Mouse (Mus musculus) brain, adult 2 months (tissue): ENCODE measurements around the gene Csdc2.
"Not testable (repeated sequence)": the region's sequence is repeated elsewhere in the genome, so short reads cannot be mapped to it uniquely, and the experiment has no call there.

Experiments used
- DNase-seq: peaks from one replicate; pipeline ENCODE4 v3.0.0; 2011; ENCODE audit warnings: low read depth, low spot score

The Csdc2 gene

DNA sequence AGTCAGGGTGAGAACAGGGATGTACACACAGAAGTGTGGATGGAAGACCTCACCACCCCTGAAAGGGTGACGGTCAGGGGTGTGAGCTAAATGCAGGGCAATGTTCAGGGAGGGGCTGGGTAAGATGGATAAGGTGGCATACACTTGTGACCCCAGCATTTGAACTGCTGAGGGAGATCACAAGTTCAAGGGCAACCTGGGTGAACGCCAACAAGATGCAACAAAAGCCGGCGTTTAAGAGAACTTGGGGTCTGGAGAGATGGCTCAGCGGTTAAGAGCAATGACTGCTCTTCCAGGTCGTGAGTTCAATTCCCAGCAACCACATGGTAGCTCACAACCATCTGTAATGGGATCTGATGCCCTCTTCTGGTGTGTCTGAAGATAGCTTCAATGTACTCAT lies 18.2 kb downstream of the Csdc2 start:
- no peak for DNase-seq

DNA sequence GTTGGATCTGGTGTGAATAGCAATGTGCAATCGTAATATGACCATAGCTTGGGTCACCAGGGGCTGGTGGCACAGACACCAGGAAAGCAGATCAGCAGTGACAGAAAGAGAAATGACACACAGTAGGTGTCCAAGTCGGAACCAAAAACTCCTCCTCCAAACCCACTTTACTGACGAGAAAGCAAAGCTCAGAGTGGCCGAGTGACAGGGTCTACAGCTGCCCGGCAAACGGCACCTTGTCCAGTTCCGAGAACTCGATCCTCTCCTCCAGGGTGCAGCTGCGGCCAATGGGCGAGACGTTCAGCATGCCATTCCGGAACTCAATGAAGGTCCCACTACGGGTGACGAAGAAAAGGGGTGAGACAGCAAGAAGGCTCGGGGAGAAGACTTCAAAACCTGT lies 18.9 kb downstream of the Csdc2 start:
- no peak for DNase-seq

DNA sequence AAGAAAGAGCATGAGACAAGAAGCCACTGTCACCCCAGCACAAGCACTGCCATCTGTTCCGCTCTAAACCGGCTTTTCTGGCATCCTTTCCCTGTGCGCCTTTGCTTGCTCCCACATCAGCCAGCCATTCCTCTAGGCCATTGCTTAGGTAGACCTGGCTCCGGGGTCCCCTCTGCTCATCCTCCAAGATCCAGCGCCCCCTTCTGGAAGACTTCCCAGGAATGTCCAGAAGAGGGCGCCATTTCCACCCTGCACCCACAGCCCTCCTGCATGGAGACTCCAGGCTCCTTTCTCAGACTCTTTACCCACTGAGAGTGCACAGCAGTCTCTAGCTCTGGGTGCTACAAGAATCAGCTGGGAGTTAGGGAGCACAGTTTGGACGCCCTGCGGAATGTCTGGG lies 19.9 kb downstream of the Csdc2 start:
- DNase-seq: peak; percentile 78

DNA sequence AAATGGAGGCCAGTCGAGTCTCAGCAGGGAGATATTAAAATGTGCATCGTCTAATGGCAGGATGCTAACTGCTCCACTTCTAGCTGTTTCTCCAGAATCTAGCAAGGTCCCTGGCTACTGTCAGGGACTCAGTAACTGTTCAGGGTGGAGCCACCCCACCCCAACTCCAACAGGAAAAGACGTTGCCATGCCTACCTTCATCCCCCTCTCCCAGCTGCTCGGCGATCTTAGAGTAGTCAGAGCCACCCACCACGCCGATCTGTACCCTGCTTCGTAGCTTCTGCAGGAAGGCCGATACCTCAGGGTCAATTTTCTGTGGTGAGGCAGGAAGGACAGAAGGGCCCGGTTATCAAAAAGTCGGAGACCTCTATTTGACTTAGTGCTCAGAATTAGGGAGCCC lies 21.0 kb downstream of the Csdc2 start:
- peak; percentile 77 for DNase-seq

DNA sequence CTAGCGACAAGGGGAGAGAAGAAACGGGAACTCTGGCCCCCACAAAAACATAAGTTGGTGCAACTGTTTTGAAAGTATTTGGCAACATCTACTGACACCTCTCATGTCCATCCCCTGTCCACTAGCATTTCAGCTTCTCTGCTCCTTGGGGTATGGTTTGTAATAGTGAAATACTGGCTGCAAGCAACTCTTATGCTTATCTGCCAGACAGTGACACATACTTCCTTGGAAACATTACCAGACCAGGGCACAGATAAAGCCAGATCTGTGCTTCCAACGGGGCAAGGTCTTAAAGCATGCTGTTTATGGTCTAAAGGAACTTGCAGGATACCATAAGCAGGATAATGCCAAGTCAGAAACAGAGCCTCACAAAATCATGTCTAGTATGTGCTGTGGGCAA lies 22.3 kb downstream of the Csdc2 start:
- no peak for DNase-seq

DNA sequence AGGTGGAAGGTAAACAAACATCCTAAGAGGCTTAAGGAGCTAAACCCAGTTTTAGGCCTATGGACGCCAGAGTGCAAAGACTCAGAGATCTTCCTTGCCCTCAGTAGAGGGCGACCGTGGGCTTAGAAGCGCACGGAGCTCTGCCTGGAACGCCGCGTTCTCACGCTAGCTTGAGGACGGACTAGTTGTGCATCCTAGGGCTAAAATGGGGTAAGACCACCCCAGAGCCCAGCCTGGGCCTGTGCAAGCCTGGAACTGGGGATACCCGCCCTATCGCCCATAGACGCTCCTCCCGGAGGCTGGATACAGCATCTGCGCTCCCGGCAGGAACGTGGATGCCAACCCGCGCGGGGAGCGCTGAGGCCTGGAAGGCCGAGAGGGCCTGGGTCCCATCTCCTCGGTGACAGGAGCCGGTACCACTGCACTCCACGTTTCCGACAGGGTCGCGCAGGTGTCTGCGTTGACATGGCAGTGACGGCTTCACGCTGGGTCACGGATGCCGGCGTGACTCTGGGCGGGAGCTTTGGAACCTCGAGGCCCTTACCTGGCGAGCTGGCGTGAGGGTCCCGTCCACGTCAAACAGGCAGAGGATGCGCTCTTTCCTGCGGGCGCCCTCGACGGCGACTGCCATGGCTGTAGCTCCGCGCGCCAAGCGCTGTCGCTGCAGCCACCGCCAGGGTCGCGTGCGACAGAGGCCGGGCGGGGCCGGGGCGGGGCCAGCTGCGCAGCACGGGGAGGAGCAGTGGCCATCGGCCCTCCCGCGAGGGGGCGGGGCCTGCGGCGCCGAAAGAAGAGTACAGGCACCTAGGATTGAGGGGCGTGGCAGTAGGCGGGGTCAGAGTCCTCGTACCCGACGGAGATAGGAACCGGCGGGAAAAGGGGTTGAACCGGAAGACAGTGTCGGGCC lies 23.9 kb downstream of the Csdc2 start, which contains the start of gene Pmm1:
Pmm1 (minus strand) TSS at position 760 of the 907 bp plus-strand sequence.
- peak; percentile 99 for DNase-seq

DNA sequence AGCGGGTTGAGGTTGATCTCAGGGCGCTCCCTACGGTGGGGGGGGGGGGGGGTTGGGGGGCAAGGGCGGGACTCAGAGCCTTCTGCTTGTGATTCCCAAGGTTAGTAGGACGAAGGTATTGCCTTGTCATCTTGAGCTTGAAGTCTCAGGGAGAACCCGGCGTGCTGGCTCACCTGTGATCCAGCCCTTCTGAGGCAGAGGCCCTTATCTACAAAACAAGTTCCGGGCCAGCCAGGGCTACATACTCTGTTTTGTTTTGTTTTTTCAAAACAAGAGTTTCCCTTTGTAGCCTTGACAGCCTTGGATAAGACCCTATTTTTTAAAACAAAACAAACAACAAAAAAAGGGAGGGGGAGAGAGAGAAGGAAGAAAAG lies 24.5 kb downstream of the Csdc2 start:
- no peak for DNase-seq

DNA sequence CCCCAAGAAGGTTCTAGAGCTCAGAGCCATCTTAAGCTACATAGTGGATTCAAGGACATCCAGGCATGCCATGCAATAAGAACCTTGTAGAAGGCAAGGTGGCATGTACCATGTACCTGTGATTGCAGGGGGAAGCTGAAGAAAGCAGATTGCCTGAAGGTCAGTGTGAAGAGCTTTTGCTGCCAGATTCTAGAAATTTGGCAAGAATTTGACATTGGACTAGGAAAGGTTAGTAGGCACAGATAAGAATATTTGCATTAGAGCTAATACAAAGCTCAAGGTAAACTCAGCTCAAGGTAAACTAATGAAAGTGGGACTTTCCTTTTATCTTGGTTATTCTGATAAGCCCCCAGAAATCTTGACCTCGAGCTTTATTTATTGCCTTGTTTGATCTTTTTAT lies 27.7 kb downstream of the Csdc2 start:
- no peak for DNase-seq

DNA sequence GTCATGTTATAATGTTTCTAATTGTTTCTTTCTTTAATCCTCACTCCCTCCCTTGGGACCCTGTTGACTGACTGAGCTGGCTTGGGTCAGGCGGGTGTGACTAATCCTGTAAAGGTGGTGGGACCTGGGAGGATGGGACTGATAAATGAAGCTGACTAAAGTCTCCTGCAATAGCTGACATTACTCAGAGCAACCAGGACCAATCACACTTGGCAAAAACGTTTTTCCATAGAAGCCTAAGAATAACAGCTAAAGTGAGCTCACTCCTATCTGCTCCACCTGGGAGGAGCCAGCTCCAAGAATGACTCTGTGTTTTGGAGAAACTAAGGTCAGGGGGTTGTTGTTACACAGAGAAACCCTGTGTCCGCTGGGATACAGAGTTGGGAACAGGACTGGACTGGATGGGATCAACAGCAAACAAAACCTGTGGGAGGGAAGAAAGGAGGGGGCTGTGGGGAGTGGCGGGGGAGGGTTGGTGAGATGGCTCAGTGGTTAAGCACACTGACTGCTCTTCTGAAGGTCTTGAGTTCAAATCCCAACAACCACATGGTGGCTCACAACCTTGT lies 28.5 kb downstream of the Csdc2 start:
- DNase-seq: no peak

DNA sequence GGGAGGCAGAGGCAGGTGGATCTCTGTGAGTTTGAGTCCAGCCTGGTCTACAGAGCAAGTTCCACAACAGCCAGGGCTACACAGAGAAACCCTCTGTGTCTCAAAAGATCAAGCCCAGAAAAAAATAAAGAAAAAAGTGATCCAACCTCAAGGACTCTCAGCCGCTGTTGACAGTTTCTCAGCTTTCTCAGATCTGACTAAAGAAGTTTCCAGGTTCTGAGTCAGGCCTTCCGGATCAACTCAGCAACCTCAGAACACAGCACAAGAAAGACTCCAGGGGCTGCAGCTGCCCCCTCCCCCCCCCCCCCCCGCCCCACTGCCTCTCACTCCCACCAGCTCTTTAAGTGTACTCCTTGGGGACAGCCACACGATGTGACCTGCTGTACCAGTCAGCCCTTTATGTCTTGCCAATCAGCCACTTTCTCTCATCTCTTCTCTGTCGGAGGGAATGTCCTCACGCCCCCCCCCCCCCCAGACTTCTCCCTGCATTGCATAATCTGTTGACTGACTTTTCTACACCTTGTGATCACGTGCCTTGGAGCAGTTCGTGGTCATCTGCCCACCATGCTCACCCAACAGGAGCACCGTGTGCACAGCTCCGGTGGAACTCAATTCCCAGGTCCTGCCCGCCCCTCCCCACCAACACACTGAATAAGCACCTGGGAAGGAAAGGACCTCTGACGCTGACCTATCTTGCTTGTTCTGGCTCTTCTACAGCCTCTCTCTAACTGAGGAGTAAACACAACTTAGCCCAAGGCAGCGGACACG lies 29.7 kb downstream of the Csdc2 start:
- DNase-seq: no peak

DNA sequence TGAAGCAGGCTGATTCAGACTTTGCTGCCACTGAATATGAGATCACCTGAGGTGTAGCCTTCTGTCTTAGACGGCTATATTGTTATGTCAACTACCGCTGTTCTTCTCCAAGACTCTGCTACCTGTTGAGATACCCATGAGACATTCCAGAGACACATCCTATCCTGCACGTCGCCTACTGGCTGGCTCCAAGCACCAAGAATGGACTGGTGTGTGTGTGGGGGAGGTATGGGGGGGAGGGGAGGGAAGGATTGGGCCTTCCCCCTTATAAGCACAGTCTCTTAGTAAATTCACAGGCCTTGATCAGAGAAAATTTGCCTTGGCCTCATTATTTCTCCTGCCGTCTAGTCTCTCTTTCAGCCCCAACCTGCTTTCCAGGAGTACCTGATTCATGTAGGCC lies 31.3 kb downstream of the Csdc2 start:
- DNase-seq: no peak

DNA sequence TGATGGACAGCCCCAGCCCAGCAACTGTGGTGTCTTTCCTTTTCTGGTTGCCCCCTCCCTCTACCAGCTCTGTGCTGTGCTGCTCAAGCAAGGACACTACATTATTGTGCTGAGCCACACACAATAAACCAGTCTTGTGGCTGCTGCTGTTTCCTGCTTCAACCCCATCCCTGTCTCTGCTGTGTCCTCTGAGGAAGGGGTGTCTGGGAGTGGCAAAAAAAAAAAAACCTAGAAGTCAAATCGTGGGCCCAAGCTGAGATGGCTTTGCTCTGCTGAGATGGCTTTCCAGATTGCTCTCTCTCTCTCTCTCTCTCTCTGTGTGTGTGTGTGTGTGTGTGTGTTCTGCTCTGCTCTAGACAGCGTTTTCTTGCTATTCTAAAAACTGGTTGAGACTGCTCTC lies 31.9 kb downstream of the Csdc2 start:
- no peak for DNase-seq

DNA sequence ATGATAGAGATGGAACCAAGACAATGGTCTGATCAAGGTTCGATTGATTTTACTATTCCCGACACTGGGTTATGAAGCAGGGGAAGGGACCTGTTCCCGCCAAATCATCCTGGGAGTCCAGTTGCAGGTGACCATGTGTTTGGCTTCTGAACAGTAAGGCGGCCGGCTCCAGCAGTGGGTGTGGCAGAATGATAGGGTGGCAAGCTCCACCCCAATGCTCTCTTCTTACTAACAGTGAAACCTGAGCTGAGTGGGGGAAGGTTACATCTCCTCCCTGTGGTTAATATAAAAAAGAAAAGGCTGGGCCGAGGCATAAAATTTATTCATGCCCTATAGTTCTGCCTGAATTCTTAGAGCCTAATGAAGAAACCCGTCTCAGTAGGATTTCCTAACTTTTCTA lies 32.6 kb downstream of the Csdc2 start:
- DNase-seq: no peak

DNA sequence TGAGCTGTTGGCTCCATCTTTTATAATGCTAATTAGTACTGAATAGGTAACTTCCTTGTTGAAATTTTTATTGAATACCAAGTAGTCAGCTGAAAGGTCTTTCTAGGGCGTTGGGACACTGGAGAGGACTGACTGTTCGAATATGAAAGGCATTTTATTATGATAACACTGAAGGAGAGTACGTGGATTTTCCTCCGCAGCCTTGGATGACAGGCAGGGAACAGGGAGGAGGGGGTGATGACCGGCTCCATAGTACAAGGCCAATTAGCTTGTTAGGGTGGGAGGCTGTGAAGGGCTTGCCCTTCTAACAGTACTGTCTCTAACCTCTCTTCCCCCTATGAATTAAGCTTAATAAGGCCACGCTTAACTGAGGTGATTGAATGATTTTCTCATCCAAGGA lies 33.1 kb downstream of the Csdc2 start:
- DNase-seq: not testable (repeated sequence)

DNA sequence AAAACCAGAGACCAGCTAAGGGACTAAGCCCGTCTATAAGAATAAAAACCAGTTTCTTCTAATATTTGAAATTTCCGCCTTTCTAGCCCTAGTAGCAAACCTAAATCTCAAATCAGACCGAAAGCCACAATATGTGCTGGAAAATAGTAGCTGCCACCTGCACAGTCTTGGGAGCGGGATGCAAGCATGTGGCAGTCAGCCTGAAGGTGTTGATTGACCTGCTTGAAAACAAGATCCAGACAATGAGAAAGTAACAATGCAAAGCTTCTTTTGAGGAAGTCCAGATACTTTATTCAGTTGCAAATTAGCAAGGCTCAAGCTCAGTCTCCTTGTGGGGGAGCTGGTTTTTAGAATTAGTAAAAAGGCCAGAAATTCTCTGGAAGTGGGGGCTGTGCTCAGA lies 33.9 kb downstream of the Csdc2 start:
- DNase-seq: not testable (repeated sequence)

DNA sequence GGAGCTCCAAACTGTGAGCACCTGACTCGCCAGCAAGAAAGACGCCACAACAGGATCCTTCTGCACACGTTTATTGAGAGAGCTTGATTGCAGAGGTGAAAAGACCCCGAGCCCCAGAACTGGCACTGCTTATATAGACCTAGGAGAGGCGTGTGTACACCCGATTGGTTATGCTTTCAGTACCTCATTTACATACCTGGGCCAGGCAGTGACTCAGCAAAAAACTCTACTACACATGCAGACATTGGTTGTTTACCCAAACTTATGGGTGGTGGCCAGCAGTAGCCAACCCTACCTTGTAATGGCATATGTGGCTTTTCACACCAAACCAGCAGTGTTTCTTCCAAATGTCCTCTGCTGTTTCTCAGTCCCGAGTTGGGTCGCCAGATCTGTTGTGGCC lies 38.6 kb downstream of the Csdc2 start:
- DNase-seq: not testable (repeated sequence)

DNA sequence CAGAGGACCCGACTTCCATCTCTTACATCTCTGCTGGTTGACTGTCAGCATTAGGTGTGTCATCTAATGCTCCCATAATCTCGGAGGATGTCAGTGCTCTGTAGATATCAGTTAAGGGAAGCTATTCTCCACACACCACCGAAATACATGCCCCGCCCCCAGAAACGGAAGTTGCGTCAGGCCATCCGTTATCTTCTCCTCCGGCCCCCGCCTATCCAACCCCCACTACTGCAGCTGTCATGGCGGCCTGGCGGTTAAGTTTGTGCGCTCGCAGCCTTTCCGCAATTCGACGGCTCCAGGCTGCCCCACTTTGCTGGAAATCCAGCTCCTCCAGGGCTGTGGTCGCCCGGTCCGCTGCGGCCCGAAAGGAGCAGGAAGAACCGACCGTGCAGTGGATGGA lies 43.8 kb downstream of the Csdc2 start, which contains the start of gene 1700029P11Rik:
1700029P11Rik (plus strand) TSS at position 220 of the 400 bp plus-strand sequence.
- DNase-seq: no peak

DNA sequence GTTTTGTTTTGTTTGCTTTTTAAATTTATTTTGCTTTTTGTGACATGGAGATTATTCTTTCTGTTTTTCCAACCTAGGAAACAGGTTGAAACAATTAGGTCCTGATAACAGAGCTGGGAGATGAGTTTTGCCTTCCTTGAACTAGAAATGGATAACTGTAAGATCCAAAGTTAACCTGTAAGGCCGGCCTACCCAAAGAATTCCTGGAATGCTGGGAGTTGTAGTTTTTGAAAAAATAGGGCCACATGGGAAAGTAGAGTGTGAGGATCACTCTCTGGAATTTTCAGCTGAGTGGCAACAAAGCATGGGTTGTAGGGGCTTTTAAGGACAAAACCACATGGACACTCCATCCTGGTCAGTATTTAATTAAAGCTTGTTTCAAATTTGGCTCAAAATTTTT lies 45.6 kb downstream of the Csdc2 start:
- no peak for DNase-seq

DNA sequence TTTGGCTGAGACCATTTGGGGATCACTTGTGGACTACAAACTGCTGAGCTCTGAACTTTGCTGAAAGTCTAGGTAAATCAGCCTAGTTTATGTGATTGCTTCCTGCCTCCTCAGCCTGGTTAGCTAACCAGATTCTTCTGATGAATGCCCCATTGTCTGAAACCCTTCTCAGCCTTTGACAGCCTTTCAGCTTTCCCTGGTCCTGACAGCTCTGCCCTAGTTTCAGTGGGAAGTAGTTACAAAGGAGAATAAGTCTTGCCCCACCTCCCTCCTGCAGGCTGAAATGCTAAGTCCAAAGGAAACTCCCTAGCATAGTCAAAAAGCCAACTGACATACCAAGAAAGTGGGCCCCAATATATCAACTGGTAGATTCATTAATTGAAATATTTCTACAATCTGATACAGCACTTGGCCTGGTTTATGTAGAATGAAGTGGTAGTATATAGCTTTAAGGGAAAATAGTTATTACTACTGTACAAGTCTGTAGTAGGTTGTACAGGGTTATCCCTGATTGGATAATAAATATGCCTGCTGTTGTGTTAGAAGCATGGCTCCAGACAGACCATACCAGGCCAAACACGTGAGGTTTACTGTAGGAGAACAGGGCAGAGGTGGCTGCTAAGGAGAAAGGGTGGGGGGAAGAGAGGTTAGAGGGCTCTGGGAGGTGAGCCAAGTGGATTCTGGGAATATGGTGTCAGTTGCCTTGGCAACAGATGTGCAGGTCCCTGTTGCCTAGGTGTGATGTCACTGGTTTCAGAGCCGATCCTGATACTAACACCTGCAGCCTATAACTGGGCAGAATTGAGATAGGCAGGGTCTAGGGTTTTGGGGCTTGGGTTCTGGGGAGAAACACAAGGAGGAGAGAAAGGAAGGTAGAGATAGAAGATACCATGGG lies 49.0 kb downstream of the Csdc2 start:
- no peak for DNase-seq

DNA sequence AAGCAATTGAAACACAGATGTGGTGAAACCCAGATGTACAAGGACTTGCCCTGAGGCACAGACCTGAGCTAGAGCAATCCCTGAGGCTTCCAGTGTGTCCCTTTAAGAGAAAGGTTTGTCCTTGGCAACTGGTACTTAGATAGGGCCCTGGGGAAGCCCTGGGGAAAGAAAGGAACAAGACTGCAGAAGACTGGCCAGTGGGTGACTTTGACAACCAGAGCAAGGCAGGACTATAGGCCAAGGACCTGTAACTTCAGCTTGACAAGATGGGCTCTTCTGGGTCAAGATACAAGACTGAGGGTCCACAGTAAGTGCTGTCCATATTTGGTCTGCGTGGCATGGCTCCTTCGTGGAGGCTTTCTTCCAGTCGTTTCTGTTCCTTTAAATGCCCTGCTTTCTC lies 51.1 kb downstream of the Csdc2 start, which contains the start of gene Xrcc6:
Xrcc6 (plus strand) TSS at position 190 of the 400 bp plus-strand sequence.
- no peak for DNase-seq

DNA sequence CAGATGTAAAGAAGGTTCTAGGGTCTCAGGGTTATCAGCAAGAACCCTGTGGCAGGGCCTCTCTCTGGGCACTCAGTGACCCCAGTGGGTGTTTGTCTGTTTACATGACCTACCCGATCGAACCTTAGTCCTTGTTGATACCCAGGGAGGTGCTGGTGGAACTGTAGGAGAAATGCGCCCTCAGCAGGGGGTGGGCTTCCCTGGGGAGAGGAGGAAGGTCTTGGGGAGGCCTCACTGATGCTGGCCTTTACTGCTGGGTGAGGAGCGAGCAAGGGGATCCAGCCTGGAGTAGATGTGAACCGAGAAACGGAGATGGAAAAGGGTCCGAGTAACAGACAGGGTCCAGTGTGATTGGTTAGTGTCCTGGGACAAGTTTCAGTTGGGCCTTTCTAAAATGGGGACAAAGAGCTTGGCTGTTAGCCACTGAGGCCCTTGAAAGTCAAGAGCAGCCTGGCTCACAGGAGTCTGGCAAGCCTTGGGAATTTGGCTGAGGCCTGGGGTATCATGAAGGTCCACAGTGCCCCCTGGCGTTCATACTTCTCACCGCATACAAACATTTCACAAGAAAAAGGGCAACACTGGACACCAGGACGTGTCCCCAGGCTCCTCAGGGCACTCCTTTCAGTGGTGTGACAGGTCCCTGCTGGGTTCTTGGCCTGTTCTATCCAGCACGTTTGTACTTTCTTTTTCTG lies 53.0 kb downstream of the Csdc2 start:
- peak; percentile 97 for DNase-seq
